Mouse (Mus musculus): ENCODE results near the gene Grin2d. TPM values are rescaled to one million over a fixed set of nuclear protein-coding genes. Genes with fewer than 3 reads are reported as not detected.

Gene Grin2d
- total RNA-seq, 1 experiment from 2014 or later = not detected

- no peak for ATAC-seq (replicated peaks; ENCODE audit: insufficient number of reproducible peaks, low FRiP score, low TSS enrichment, poor library complexity, severe bottlenecking)
Observed at GRCm38 (mm10) chr7:45819843-45820242, 58.3 kb downstream of the Grin2d start.

- ATAC-seq (replicated peaks; ENCODE audit: insufficient number of reproducible peaks, low FRiP score, low TSS enrichment, poor library complexity, severe bottlenecking) = no peak
Observed at GRCm38 (mm10) chr7:45815984-45816351, 62.2 kb downstream of the Grin2d start.

GRCm38 (mm10) chr7:45815323-45815983 lies 62.7 kb downstream of the Grin2d start:
- no peak for ATAC-seq (replicated peaks; ENCODE audit: insufficient number of reproducible peaks, low FRiP score, low TSS enrichment, poor library complexity, severe bottlenecking)

- no peak for ATAC-seq (replicated peaks; ENCODE audit: insufficient number of reproducible peaks, low FRiP score, low TSS enrichment, poor library complexity, severe bottlenecking)
Observed at GRCm38 (mm10) chr7:45814841-45815240, 63.3 kb downstream of the Grin2d start.

GRCm38 (mm10) chr7:45813787-45814779 lies 64.1 kb downstream of the Grin2d start, which contains the start of gene Cyth2:
Gene Cyth2 (minus strand): TSS chr7:45814581.
- peak; percentile 94 for ATAC-seq (replicated peaks; ENCODE audit: insufficient number of reproducible peaks, low FRiP score, low TSS enrichment, poor library complexity, severe bottlenecking)

- no peak for ATAC-seq (replicated peaks; ENCODE audit: insufficient number of reproducible peaks, low FRiP score, low TSS enrichment, poor library complexity, severe bottlenecking)
Observed at GRCm38 (mm10) chr7:45812921-45813320, 65.3 kb downstream of the Grin2d start.

- no peak for ATAC-seq (replicated peaks; ENCODE audit: insufficient number of reproducible peaks, low FRiP score, low TSS enrichment, poor library complexity, severe bottlenecking)
Observed at GRCm38 (mm10) chr7:45809276-45810075, 68.7 kb downstream of the Grin2d start.

GRCm38 (mm10) chr7:45808471-45808870 lies 69.7 kb downstream of the Grin2d start:
- no peak for ATAC-seq (replicated peaks; ENCODE audit: insufficient number of reproducible peaks, low FRiP score, low TSS enrichment, poor library complexity, severe bottlenecking)

GRCm38 (mm10) chr7:45805941-45806340 lies 72.2 kb downstream of the Grin2d start:
- ATAC-seq (replicated peaks; ENCODE audit: insufficient number of reproducible peaks, low FRiP score, low TSS enrichment, poor library complexity, severe bottlenecking) = no peak

- no peak for ATAC-seq (replicated peaks; ENCODE audit: insufficient number of reproducible peaks, low FRiP score, low TSS enrichment, poor library complexity, severe bottlenecking)
Observed at GRCm38 (mm10) chr7:45802551-45802950, 75.6 kb downstream of the Grin2d start.

GRCm38 (mm10) chr7:45801348-45801747 lies 76.8 kb downstream of the Grin2d start:
- ATAC-seq (replicated peaks; ENCODE audit: insufficient number of reproducible peaks, low FRiP score, low TSS enrichment, poor library complexity, severe bottlenecking) = peak; percentile 91

- ATAC-seq (replicated peaks; ENCODE audit: insufficient number of reproducible peaks, low FRiP score, low TSS enrichment, poor library complexity, severe bottlenecking) = peak; percentile 37
Observed at GRCm38 (mm10) chr7:45800546-45801204, 77.5 kb downstream of the Grin2d start.

- no peak for ATAC-seq (replicated peaks; ENCODE audit: insufficient number of reproducible peaks, low FRiP score, low TSS enrichment, poor library complexity, severe bottlenecking)
Observed at GRCm38 (mm10) chr7:45800001-45800400, 78.2 kb downstream of the Grin2d start.

GRCm38 (mm10) chr7:45798931-45799330 lies 79.2 kb downstream of the Grin2d start:
- no peak for ATAC-seq (replicated peaks; ENCODE audit: insufficient number of reproducible peaks, low FRiP score, low TSS enrichment, poor library complexity, severe bottlenecking)

GRCm38 (mm10) chr7:45798511-45798836 lies 79.7 kb downstream of the Grin2d start:
- no peak for ATAC-seq (replicated peaks; ENCODE audit: insufficient number of reproducible peaks, low FRiP score, low TSS enrichment, poor library complexity, severe bottlenecking)

- no peak for ATAC-seq (replicated peaks; ENCODE audit: insufficient number of reproducible peaks, low FRiP score, low TSS enrichment, poor library complexity, severe bottlenecking)
Observed at GRCm38 (mm10) chr7:45797661-45798510, 80.3 kb downstream of the Grin2d start.

GRCm38 (mm10) chr7:45796950-45797349 lies 81.2 kb downstream of the Grin2d start:
- ATAC-seq (replicated peaks; ENCODE audit: insufficient number of reproducible peaks, low FRiP score, low TSS enrichment, poor library complexity, severe bottlenecking) = no peak

- ATAC-seq (replicated peaks; ENCODE audit: insufficient number of reproducible peaks, low FRiP score, low TSS enrichment, poor library complexity, severe bottlenecking) = no peak
Observed at GRCm38 (mm10) chr7:45794971-45795370, 83.2 kb downstream of the Grin2d start.
